Mouse (Mus musculus) macrophage (primary cell): Measurements from ENCODE around the gene Sf3a1. TPM values are rescaled to one million over a fixed set of nuclear protein-coding genes. Genes with fewer than 3 reads are reported as not detected.

Source experiments
- H3K27ac ChIP-seq: fragments of 350-480 bp; formaldehyde crosslinking; 2 replicates; pipeline ENCODE4 v1.9.0; 2021
- H3K36me3 ChIP-seq: fragments of 350-480 bp; formaldehyde crosslinking; 2 replicates; pipeline ENCODE4 v1.9.0; 2021; ENCODE audit errors: inconsistent target
- H3K4me3 ChIP-seq: fragments of 350-480 bp; formaldehyde crosslinking; 2 replicates; pipeline ENCODE4 v1.9.0; 2021; ENCODE audit errors: inconsistent target
- H3K79me2 ChIP-seq: fragments of 350-480 bp; formaldehyde crosslinking; 2 replicates; pipeline ENCODE4 v1.9.0; 2021; ENCODE audit errors: inconsistent target
- WGBS: methylation state at CpG from one replicate; pipeline ENCODE4 v1.1.7; 2026; ENCODE audit warnings: inconsistent platforms; ENCODE audit not compliant: missing documents; 5-methylcytosine and 5-hydroxymethylcytosine counted together
- polyA plus RNA-seq: library from polyadenylated mRNA; stranded (reverse); fragments of 250-400 nt; gene quantifications from 3 replicates; pipeline ENCODE4 v1.2.4, GENCODE M21; 2018; ENCODE audit warnings: inconsistent platforms

Sf3a1 gene
- polyA plus RNA-seq, 1 experiment from 2014 or later = 29.8 TPM

- Histone ChIP-seq H3K27ac (no peak overlapping the region), H3K4me3 (no peak overlapping the region), H3K36me3 (peaks cover 61% of the 10 kb centered on the region; the same call in 1 of the 2 replicates), H3K79me2 (peaks cover 31% of the 10 kb centered on the region; the same call in 1 of the 2 replicates)
- WGBS = 53% methylated on average over 6 of the region's 6 CpGs
Observed at GRCm38 (mm10) chr11:4206563-4206962, 46.4 kb downstream of the Sf3a1 start.

GRCm38 (mm10) chr11:4207655-4208054, 47.5 kb downstream of the Sf3a1 start:
- 96% methylated on average over 8 of the region's 9 CpGs for WGBS
- Histone ChIP-seq H3K4me3 (no peak overlapping the region), H3K36me3 (peaks cover 72% of the 10 kb centered on the region), H3K27ac (no peak overlapping the region), H3K79me2 (peaks cover 27% of the 10 kb centered on the region; the same call in 1 of the 2 replicates)

GRCm38 (mm10) chr11:4209556-4209955, 49.4 kb downstream of the Sf3a1 start:
- Histone ChIP-seq H3K27ac (no peak overlapping the region), H3K36me3 (peaks cover 91% of the 10 kb centered on the region), H3K4me3 (no peak overlapping the region), H3K79me2 (peaks cover 8% of the 10 kb centered on the region; the same call in 1 of the 2 replicates)
- WGBS = 77% methylated on average over 5 of the region's 5 CpGs

GRCm38 (mm10) chr11:4210786-4211185, 50.6 kb downstream of the Sf3a1 start:
- 80% methylated on average over 1 of the region's 1 CpGs for WGBS
- Histone ChIP-seq H3K79me2 (no peaks in the 10 kb centered on the region), H3K27ac (no peak overlapping the region), H3K4me3 (no peak overlapping the region), H3K36me3 (peaks cover 97% of the 10 kb centered on the region)

- no peak overlapping the region for H3K4me3 ChIP-seq
Observed at GRCm38 (mm10) chr11:4213107-4213506, 53.0 kb downstream of the Sf3a1 start.

GRCm38 (mm10) chr11:4214572-4214971, 54.4 kb downstream of the Sf3a1 start:
- peaks cover 60% of the 10 kb centered on the region for H3K36me3 ChIP-seq
- no peak overlapping the region for H3K27ac ChIP-seq
- no peak overlapping the region for H3K4me3 ChIP-seq
- WGBS = 93% methylated on average over 13 of the region's 14 CpGs
- no peaks in the 10 kb centered on the region for H3K79me2 ChIP-seq

More at GRCm38 (mm10) chr11:4213107-4213506, 53.0 kb downstream of the Sf3a1 start:
- no peak overlapping the region for H3K27ac ChIP-seq
- 96% methylated on average over 10 of the region's 10 CpGs for WGBS
- H3K79me2 ChIP-seq = no peaks in the 10 kb centered on the region
- H3K36me3 ChIP-seq = peaks cover 74% of the 10 kb centered on the region

GRCm38 (mm10) chr11:4215061-4215460, 54.9 kb downstream of the Sf3a1 start:
- WGBS = 86% methylated on average over 10 of the region's 10 CpGs
- no peak overlapping the region for H3K4me3 ChIP-seq
- H3K27ac ChIP-seq = no peak overlapping the region
- H3K36me3 ChIP-seq = peaks cover 56% of the 10 kb centered on the region
- no peaks in the 10 kb centered on the region for H3K79me2 ChIP-seq

GRCm38 (mm10) chr11:4216248-4217000, 56.3 kb downstream of the Sf3a1 start:
- no peak overlapping the region for H3K4me3 ChIP-seq
- no peaks in the 10 kb centered on the region for H3K79me2 ChIP-seq
- peaks cover 43% of the 10 kb centered on the region for H3K36me3 ChIP-seq
- WGBS = 56% methylated on average over 9 of the region's 9 CpGs
- no peak overlapping the region for H3K27ac ChIP-seq

- H3K36me3 ChIP-seq = peaks cover 27% of the 10 kb centered on the region
- H3K4me3 ChIP-seq = peak within 1 kb of the TSS; percentile 8; the same call in 1 of the 2 replicates
- WGBS = 4% methylated on average over 56 of the region's 56 CpGs
- no peaks in the 10 kb centered on the region for H3K79me2 ChIP-seq
- H3K27ac ChIP-seq = no peak within 1 kb of the TSS
Observed at GRCm38 (mm10) chr11:4217914-4218629, 57.9 kb downstream of the Sf3a1 start, which contains the start of gene Castor1. Gene Castor1, plus strand, starts transcription at chr11:4218225.

GRCm38 (mm10) chr11:4218637-4219036, 58.5 kb downstream of the Sf3a1 start:
- Histone ChIP-seq H3K4me3 (peak overlapping the region; percentile 8; the same call in 1 of the 2 replicates), H3K27ac (no peak overlapping the region), H3K36me3 (peaks cover 21% of the 10 kb centered on the region; the same call in 1 of the 2 replicates), H3K79me2 (no peaks in the 10 kb centered on the region)
- 40% methylated on average over 6 of the region's 6 CpGs for WGBS

GRCm38 (mm10) chr11:4219317-4219751, 59.2 kb downstream of the Sf3a1 start:
- Histone ChIP-seq H3K27ac (no peak overlapping the region), H3K36me3 (peaks cover 14% of the 10 kb centered on the region; the same call in 1 of the 2 replicates), H3K79me2 (no peaks in the 10 kb centered on the region), H3K4me3 (no peak overlapping the region)
- 42% methylated on average over 2 of the region's 2 CpGs for WGBS

- H3K36me3 ChIP-seq = peaks cover 9% of the 10 kb centered on the region; the same call in 1 of the 2 replicates
- no peak overlapping the region for H3K4me3 ChIP-seq
- H3K79me2 ChIP-seq = no peaks in the 10 kb centered on the region
- H3K27ac ChIP-seq = no peak overlapping the region
- 61% methylated on average over 9 of the region's 9 CpGs for WGBS
Observed at GRCm38 (mm10) chr11:4219908-4220307, 59.8 kb downstream of the Sf3a1 start.

GRCm38 (mm10) chr11:4220443-4221400, 60.6 kb downstream of the Sf3a1 start:
- Histone ChIP-seq H3K79me2 (no peaks in the 10 kb centered on the region), H3K27ac (no peak overlapping the region), H3K36me3 (peaks cover under 1% of the 10 kb centered on the region; the same call in 1 of the 2 replicates), H3K4me3 (no peak overlapping the region)
- WGBS = 59% methylated on average over 28 of the region's 28 CpGs
